Mouse (Mus musculus) cerebellum, postnatal 10 days (tissue): Measurements from ENCODE around the gene Fam169b.

ENCODE experiments used
- DNase-seq, 2 experiments: peaks; one replicate each; pipeline ENCODE4 v3.0.0; 2021; ENCODE audit warnings: mixed read lengths in 2 of 2

Fam169b gene

GRCm38 (mm10) chr7:68318979-68319378 lies 45.3 kb downstream of the Fam169b start:
- DNase-seq: peak; percentile 27 to 51

- no peak for DNase-seq
These were observed 46.6 kb downstream of the Fam169b start for GRCm38 (mm10) chr7:68320078-68320810.

GRCm38 (mm10) chr7:68323051-68323450 lies 49.4 kb downstream of the Fam169b start:
- DNase-seq: no peak

GRCm38 (mm10) chr7:68326190-68326722 lies 52.6 kb downstream of the Fam169b start:
- no peak for DNase-seq

GRCm38 (mm10) chr7:68329000-68329399 lies 55.4 kb downstream of the Fam169b start:
- DNase-seq: no peak

GRCm38 (mm10) chr7:68332799-68333198 lies 59.2 kb downstream of the Fam169b start:
- no peak for DNase-seq

GRCm38 (mm10) chr7:68337080-68337781 lies 63.6 kb downstream of the Fam169b start:
- DNase-seq: no peak

GRCm38 (mm10) chr7:68338680-68339079 lies 65.0 kb downstream of the Fam169b start:
- no peak for DNase-seq

GRCm38 (mm10) chr7:68344561-68344960 lies 70.9 kb downstream of the Fam169b start:
- DNase-seq: no peak

GRCm38 (mm10) chr7:68345963-68346362 lies 72.3 kb downstream of the Fam169b start:
- no peak for DNase-seq

GRCm38 (mm10) chr7:68355325-68356076 lies 81.9 kb downstream of the Fam169b start:
- no peak for DNase-seq

GRCm38 (mm10) chr7:68357407-68357806 lies 83.8 kb downstream of the Fam169b start:
- DNase-seq: peak; percentile 72 to 82

GRCm38 (mm10) chr7:68362609-68363008 lies 89.0 kb downstream of the Fam169b start:
- no peak for DNase-seq

GRCm38 (mm10) chr7:68365711-68366110 lies 92.1 kb downstream of the Fam169b start:
- DNase-seq: peak; percentile 87 to 94

GRCm38 (mm10) chr7:68368948-68369347 lies 95.3 kb downstream of the Fam169b start:
- no peak for DNase-seq

GRCm38 (mm10) chr7:68369694-68370093 lies 96.1 kb downstream of the Fam169b start:
- peak; percentile 89 to 91 for DNase-seq

GRCm38 (mm10) chr7:68374109-68374857 lies 100.6 kb downstream of the Fam169b start:
- DNase-seq: peak; percentile 86 to 90

GRCm38 (mm10) chr7:68382187-68382586 lies 108.5 kb downstream of the Fam169b start:
- DNase-seq: peak in 1 of 2 experiments; percentile 20

GRCm38 (mm10) chr7:68386767-68387166 lies 113.1 kb downstream of the Fam169b start:
- no peak for DNase-seq

GRCm38 (mm10) chr7:68395707-68396333 lies 122.2 kb downstream of the Fam169b start:
- DNase-seq: no peak

- DNase-seq: no peak
These were observed 126.9 kb downstream of the Fam169b start for GRCm38 (mm10) chr7:68400516-68400915.

- DNase-seq: peak; percentile 53 to 76
These were observed 135.0 kb downstream of the Fam169b start for GRCm38 (mm10) chr7:68408611-68409010.
